Mouse (Mus musculus): ENCODE results near the gene Ablim1.

The Ablim1 gene

DNA sequence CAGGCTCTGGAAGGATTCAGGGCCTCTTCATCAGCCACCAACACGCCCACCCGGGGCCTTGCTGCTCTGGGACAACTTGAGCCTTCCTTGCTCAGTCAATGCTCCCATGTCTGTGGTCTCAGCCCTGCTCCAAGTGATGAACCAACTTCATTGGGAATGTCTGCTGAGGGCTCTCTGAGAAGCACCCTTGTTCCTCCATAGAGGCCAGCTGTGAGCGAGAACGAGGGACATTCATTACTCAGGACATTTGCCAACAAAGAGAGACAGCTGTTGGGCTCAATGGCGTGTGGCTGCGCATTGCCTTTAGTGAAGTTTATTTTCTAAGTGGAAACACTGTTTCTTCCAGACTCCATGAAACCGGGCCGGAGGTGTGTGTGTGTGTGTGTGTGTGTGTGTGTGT lies 325.5 kb downstream of the Ablim1 start:
- DNase-seq (ENCODE audit: low read depth, low spot score), result no peak

DNA sequence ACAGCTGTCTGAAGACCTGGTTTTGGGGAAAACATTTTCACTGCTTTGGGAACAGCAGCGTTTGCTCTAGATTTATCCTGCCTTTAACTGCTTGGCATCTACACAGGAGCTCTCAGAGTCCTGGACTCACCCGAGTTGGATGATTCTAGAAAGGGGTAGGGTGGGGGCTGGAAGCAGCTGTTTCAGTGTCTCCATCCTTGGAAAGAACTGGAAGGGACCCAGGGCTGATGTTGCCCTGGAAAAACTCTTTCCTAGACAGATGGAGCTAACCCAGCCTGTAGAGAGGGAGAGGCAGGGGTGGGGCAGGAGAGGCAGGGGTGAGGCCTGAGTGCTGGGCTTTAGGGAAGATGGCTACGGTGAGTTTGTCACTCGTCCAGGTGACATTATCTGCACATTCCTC lies 330.5 kb downstream of the Ablim1 start:
- DNase-seq (ENCODE audit: low read depth, low spot score), result no peak

DNA sequence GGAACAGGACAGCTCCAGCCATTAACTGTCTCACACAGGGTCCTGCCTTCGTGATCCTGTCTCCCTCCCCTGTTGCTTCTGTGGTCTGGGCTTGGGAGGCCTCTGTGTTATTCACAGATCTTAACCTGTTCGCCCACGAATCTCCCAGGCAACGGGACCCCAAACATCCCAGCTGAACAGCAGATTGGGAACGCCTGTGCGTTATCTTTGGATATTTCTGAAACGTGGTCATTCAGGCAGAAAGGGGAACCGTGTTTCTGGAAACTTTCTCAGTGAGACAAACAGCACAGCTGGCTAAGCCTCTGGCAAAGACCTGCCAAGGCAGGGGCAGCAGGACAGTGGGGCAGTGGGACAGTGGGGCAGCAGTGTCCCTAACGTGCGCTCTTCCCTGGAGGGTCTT lies 331.0 kb downstream of the Ablim1 start:
- no peak for DNase-seq (ENCODE audit: low read depth, low spot score)
